Mouse (Mus musculus) lung, adult 2 months (tissue): ENCODE measurements around the gene Thbs2.

Experiments used
- CTCF ChIP-seq: fragments of 200-500 bp; IDR thresholded peaks from 2 replicates; pipeline ENCODE4 v1.5.1; 2011; ENCODE audit warnings: mild to moderate bottlenecking, low read length, control low read depth; ENCODE audit not compliant: insufficient read depth
- POLR2A ChIP-seq: fragments of 200-500 bp; IDR thresholded peaks from 2 replicates; pipeline ENCODE4 v1.6.1; 2011; ENCODE audit warnings: low read depth, mild to moderate bottlenecking, control low read depth, low read length, borderline replicate concordance; ENCODE audit errors: extremely low read depth

DNA sequence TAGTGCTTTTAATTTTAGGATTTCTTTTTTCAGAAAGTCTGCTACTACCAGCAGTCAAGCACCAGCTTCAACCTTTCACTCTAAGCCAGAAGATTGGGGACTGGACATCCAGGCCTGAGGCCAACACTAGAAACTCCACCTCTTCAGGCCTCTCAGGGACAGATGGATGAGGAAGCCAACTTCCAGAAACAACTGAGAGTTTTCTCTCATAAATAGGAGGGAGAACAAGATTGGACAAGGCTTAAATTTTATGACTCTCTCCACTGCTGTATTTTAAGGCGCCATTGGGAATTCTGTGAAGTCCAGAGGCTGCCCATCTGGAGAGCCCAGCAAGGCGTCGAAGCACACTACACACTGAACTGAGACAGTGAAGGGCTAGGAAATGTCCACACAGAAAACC is 17.0 kb upstream of the Thbs2 start:
- TF ChIP-seq POLR2A (no peak), CTCF (no peak)
